Mouse (Mus musculus) CH12.LX (cell line): ENCODE data around the gene Aasdh.

ENCODE experiments used
- CTCF ChIP-seq, 2 experiments: IDR thresholded peaks in 1 of 2; conservative IDR thresholded peaks in 1 of 2; 2 replicates each; pipeline ENCODE4 v1.5.1; 2011 to 2012; ENCODE audit warnings: low read depth in 2 of 2, low read length in 2 of 2, improper control_type of control experiment in 1 of 2, inconsistent platforms in 1 of 2, mild to moderate bottlenecking in 1 of 2, moderate library complexity in 1 of 2
- HCFC1 ChIP-seq: IDR thresholded peaks from 2 replicates; pipeline ENCODE4 v1.6.1; 2012; ENCODE audit warnings: low read depth, mild to moderate bottlenecking, inconsistent platforms, low read length, improper control_type of control experiment
- JUND ChIP-seq: conservative IDR thresholded peaks from 2 replicates; pipeline ENCODE4 v1.6.1; 2011; ENCODE audit warnings: low read depth, low read length, improper control_type of control experiment
- MAX ChIP-seq: IDR thresholded peaks from 2 replicates; pipeline ENCODE4 v1.6.1; 2011; ENCODE audit warnings: low read length, improper control_type of control experiment
- MYC ChIP-seq: IDR thresholded peaks from 2 replicates; pipeline ENCODE4 v1.6.1; 2011; ENCODE audit warnings: low read depth, mild to moderate bottlenecking, improper control_type of control experiment, low read length
- POLR2A ChIP-seq: IDR thresholded peaks from 2 replicates; pipeline ENCODE4 v1.6.1; 2011; ENCODE audit warnings: low read depth, mild to moderate bottlenecking, improper control_type of control experiment, low read length
- TBP ChIP-seq: conservative IDR thresholded peaks from 2 replicates; pipeline ENCODE4 v1.6.1; 2011; ENCODE audit warnings: low read depth, low read length, improper control_type of control experiment
- UBTF ChIP-seq: IDR thresholded peaks from 2 replicates; pipeline ENCODE4 v1.6.1; 2012; ENCODE audit warnings: low read depth, mild to moderate bottlenecking, inconsistent platforms, low read length, improper control_type of control experiment, moderate library complexity
- ZC3H11A ChIP-seq: IDR thresholded peaks from 2 replicates; pipeline ENCODE4 v1.6.1; 2012; ENCODE audit warnings: low read depth, mild to moderate bottlenecking, inconsistent platforms, low read length, improper control_type of control experiment
- ZKSCAN1 ChIP-seq: IDR thresholded peaks from 2 replicates; pipeline ENCODE4 v1.6.1; 2012; ENCODE audit warnings: low read depth, inconsistent platforms, low read length, improper control_type of control experiment, borderline replicate concordance
- ZMIZ1 ChIP-seq: IDR thresholded peaks from 2 replicates; pipeline ENCODE4 v1.6.1; 2012; ENCODE audit warnings: low read depth, mild to moderate bottlenecking, inconsistent platforms, low read length, improper control_type of control experiment
- ZNF384 ChIP-seq: IDR thresholded peaks from 2 replicates; pipeline ENCODE4 v1.6.1; 2012; ENCODE audit warnings: low read depth, low read length, improper control_type of control experiment, inconsistent platforms

GRCm38 (mm10) chr5:76858444-76858843, 46.9 kb downstream of the Aasdh start:
- no peak for TF ChIP-seq CTCF (conservative IDR thresholded peaks at IDR 0.05 in 1 of 2, IDR thresholded peaks at IDR 0.05 in 1 of 2; ENCODE audit: low read depth in 2 of 2, low read length in 2 of 2)
- TF ChIP-seq ZMIZ1 = no peak
- TF ChIP-seq ZKSCAN1 = no peak
- TF ChIP-seq JUND = no peak
- TF ChIP-seq HCFC1 = no peak
- no peak for TF ChIP-seq MAX
- no peak for TF ChIP-seq ZNF384
- no peak for TF ChIP-seq TBP
- TF ChIP-seq POLR2A = no peak
- TF ChIP-seq ZC3H11A = no peak
- TF ChIP-seq UBTF = no peak
- TF ChIP-seq MYC = no peak
